Mouse (Mus musculus) intestine, embryonic 16.5 days (tissue): ENCODE results near the gene BC028528. TPM values are rescaled to one million over a fixed set of nuclear protein-coding genes. Genes with fewer than 3 reads are reported as not detected.

Experiments used
- ATAC-seq: fragments of 200-750 bp; cut with Nextera tagmentation; 2 replicates; pipeline ENCODE4 v1.8.0; 2017; ENCODE audit warnings: moderate TSS enrichment, moderate library complexity
- H3K27ac ChIP-seq: fragments of 300-500 bp; sonication (generic); 2 replicates; pipeline ENCODE4 v1.5.1; 2014; ENCODE audit warnings: mild to moderate bottlenecking, low read length
- H3K27me3 ChIP-seq: fragments of 300-500 bp; sonication (generic); replicated peaks from 2 replicates; pipeline ENCODE4 v1.6.1; 2014; ENCODE audit warnings: low read length, control low read depth, mixed read lengths; ENCODE audit not compliant: control insufficient read depth, insufficient read depth
- H3K36me3 ChIP-seq: fragments of 300-500 bp; sonication (generic); 2 replicates; pipeline ENCODE4 v1.6.1; 2014; ENCODE audit warnings: low read length, control low read depth; ENCODE audit not compliant: control insufficient read depth, insufficient read depth
- H3K4me1 ChIP-seq: fragments of 300-500 bp; sonication (generic); 2 replicates; pipeline ENCODE4 v1.6.1; 2014; ENCODE audit warnings: low read length, control low read depth, mixed read lengths; ENCODE audit not compliant: control insufficient read depth, insufficient read depth
- H3K4me2 ChIP-seq: fragments of 300-500 bp; sonication (generic); 2 replicates; pipeline ENCODE4 v1.6.1; 2014; ENCODE audit warnings: low read depth, low read length, control low read depth
- H3K4me3 ChIP-seq: fragments of 300-500 bp; sonication (generic); 2 replicates; pipeline ENCODE4 v1.5.1; 2014; ENCODE audit warnings: mild to moderate bottlenecking, low read length
- H3K9ac ChIP-seq: fragments of 300-500 bp; sonication (generic); 2 replicates; pipeline ENCODE4 v1.6.1; 2014; ENCODE audit warnings: low read depth, low read length
- H3K9me3 ChIP-seq: fragments of 300-500 bp; sonication (generic); 2 replicates; pipeline ENCODE4 v1.6.1; 2016; ENCODE audit warnings: low read length, control low read depth; ENCODE audit not compliant: control insufficient read depth
- WGBS: fragments of 180-500 bp; shearing (Covaris S2); extraction: QIAGEN DNeasy Blood & Tissue Kit; methylation state at CpG from one replicate; pipeline ENCODE4 v1.1.7; 2014; 5-methylcytosine and 5-hydroxymethylcytosine counted together
- polyA plus RNA-seq: library from polyadenylated mRNA; unstranded; fragments of >200 nt; fragmentation: Nextera tagmentation; extraction: Ambion mirVana; gene quantifications from 2 replicates; pipeline ENCODE4 v1.2.1, GENCODE M21; 2015

The BC028528 gene
- polyA plus RNA-seq, 1 experiment from 2014 or later, result 19.8 TPM

GRCm38 (mm10) chr3:95851317-95851716 is 40.5 kb downstream of the BC028528 start:
- no peaks in the 10 kb centered on the region for H3K9me3 ChIP-seq
- ATAC-seq, result no peak
- no peaks in the 10 kb centered on the region for H3K27me3 ChIP-seq
- no peak overlapping the region for H3K27ac ChIP-seq
- H3K4me3 ChIP-seq, result no peak overlapping the region
- H3K9ac ChIP-seq, result no peak overlapping the region
- peaks cover 13% of the 10 kb centered on the region for H3K36me3 ChIP-seq
- H3K4me1 ChIP-seq, result peaks cover 5% of the 10 kb centered on the region
- no peak overlapping the region for H3K4me2 ChIP-seq
- 93% methylated on average over 8 of the region's 8 CpGs for WGBS

GRCm38 (mm10) chr3:95850611-95851010 is 41.2 kb downstream of the BC028528 start:
- WGBS, result 83% methylated on average over 4 of the region's 4 CpGs
- H3K36me3 ChIP-seq, result peaks cover 16% of the 10 kb centered on the region

GRCm38 (mm10) chr3:95842503-95843214 is 49.1 kb downstream of the BC028528 start:
- H3K36me3 ChIP-seq, result peaks cover 18% of the 10 kb centered on the region
- H3K4me3 ChIP-seq, result no peak overlapping the region
- no peaks in the 10 kb centered on the region for H3K4me1 ChIP-seq
- 84% methylated on average over 3 of the region's 3 CpGs for WGBS
- H3K9me3 ChIP-seq, result no peaks in the 10 kb centered on the region
- H3K9ac ChIP-seq, result no peak overlapping the region
- no peak overlapping the region for H3K4me2 ChIP-seq
- no peak for ATAC-seq
- H3K27me3 ChIP-seq, result no peaks in the 10 kb centered on the region
- H3K27ac ChIP-seq, result no peak overlapping the region

More at GRCm38 (mm10) chr3:95850611-95851010, 41.2 kb downstream of the BC028528 start:
- Histone ChIP-seq H3K9ac (no peak overlapping the region), H3K4me3 (no peak overlapping the region), H3K27me3 (no peaks in the 10 kb centered on the region), H3K9me3 (no peaks in the 10 kb centered on the region), H3K4me2 (no peak overlapping the region), H3K27ac (no peak overlapping the region), H3K4me1 (peaks cover 5% of the 10 kb centered on the region)
- no peak for ATAC-seq

- H3K4me2 ChIP-seq, result no peak overlapping the region
- peaks cover 16% of the 10 kb centered on the region for H3K36me3 ChIP-seq
- WGBS, result 88% methylated on average over 2 of the region's 2 CpGs
- no peaks in the 10 kb centered on the region for H3K4me1 ChIP-seq
- no peak overlapping the region for H3K9ac ChIP-seq
- H3K9me3 ChIP-seq, result no peaks in the 10 kb centered on the region
- no peak overlapping the region for H3K4me3 ChIP-seq
- no peaks in the 10 kb centered on the region for H3K27me3 ChIP-seq
- H3K27ac ChIP-seq, result no peak overlapping the region
- no peak for ATAC-seq
Observed at GRCm38 (mm10) chr3:95839250-95839649, 52.6 kb downstream of the BC028528 start.

Other genes starting within 250 kb of the BC028528 start
- gene Mcl1, start 233.2 kb downstream of the BC028528 start, polyA plus RNA-seq, result 14.7 and 17.0 TPM in 2 replicates
- 2.5 and 3.2 TPM in 2 replicates for gene Adamtsl4, start 204.1 kb downstream of the BC028528 start, polyA plus RNA-seq
- 15.3 and 17.8 TPM in 2 replicates for gene Ecm1, start 152.4 kb downstream of the BC028528 start, polyA plus RNA-seq
- gene Tars2, start 131.8 kb downstream of the BC028528 start, polyA plus RNA-seq, result 56.3 and 58.9 TPM in 2 replicates
- gene Rprd2, start 73.1 kb downstream of the BC028528 start, polyA plus RNA-seq, result 13.5 TPM in 2 replicates
- gene Prpf3, start 36.1 kb downstream of the BC028528 start, polyA plus RNA-seq, result 39.2 and 42.0 TPM in 2 replicates
- gene Mrps21, start 20.5 kb downstream of the BC028528 start, polyA plus RNA-seq, result 357 and 360 TPM in 2 replicates
- gene Ciart, start 9.8 kb downstream of the BC028528 start, polyA plus RNA-seq, result 6.4 and 7.6 TPM in 2 replicates
- 47.7 and 55.6 TPM in 2 replicates for gene Aph1a, start 2.0 kb upstream of the BC028528 start, polyA plus RNA-seq
- gene Car14, start 12.7 kb upstream of the BC028528 start, polyA plus RNA-seq, result 0.76 and 1.1 TPM in 2 replicates
- gene Anp32e, start 37.2 kb upstream of the BC028528 start, polyA plus RNA-seq, result 140 and 150 TPM in 2 replicates
- gene Plekho1, start 104.0 kb upstream of the BC028528 start, polyA plus RNA-seq, result 17.3 and 17.7 TPM in 2 replicates
- 28.0 and 28.5 TPM in 2 replicates for gene Vps45, start 166.5 kb upstream of the BC028528 start, polyA plus RNA-seq
- gene Otud7b, start 212.5 kb upstream of the BC028528 start, polyA plus RNA-seq, result 14.7 and 15.5 TPM in 2 replicates